Mouse (Mus musculus): ENCODE data around the gene Prg2. TPM values are rescaled to one million over a fixed set of nuclear protein-coding genes. Genes with fewer than 3 reads are reported as not detected.

Gene Prg2
- polyA plus RNA-seq, 1 experiment from 2014 or later = not detected

DNA sequence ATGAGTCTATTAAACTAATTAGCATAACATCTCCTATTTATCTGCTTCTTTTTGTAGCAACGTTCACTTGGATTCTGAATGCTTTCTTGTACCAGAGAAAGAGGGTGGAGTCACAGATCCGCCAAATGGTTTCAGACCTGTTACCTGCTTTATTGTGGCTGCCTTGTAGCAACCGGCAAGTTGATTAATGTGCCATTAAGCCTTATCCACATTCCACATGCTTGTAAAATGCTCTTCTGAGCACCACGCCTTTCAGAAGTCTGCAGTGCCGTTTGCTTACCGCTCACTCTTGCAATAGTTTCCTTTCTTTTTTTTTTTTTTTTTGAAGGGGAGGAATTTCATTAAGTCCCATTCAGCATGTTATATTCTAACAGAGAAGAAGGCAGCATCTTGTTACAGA lies 49.6 kb downstream of the Prg2 start:
- no peaks in the 10 kb centered on the region for H3K36me3 ChIP-seq (ENCODE audit: control insufficient read depth, insufficient read depth, low read length)
- WGBS = 27% methylated on average over 6 of the region's 6 CpGs
- ATAC-seq (replicated peaks; ENCODE audit: low FRiP score, low TSS enrichment, low read depth) = no peak
- no peak overlapping the region for H3K4me3 ChIP-seq (ENCODE audit: low read depth, low read length)
- no peak overlapping the region for H3K9ac ChIP-seq (ENCODE audit: low read length)
- DNase-seq (ENCODE audit: low spot score) = no peak
- no peak overlapping the region for H3K27ac ChIP-seq (ENCODE audit: low read depth)
- H3K27me3 ChIP-seq (replicated peaks; ENCODE audit: control insufficient read depth, insufficient read depth, low read length) = no peaks in the 10 kb centered on the region
- H3K4me2 ChIP-seq (ENCODE audit: low read length) = no peak overlapping the region
- no peaks in the 10 kb centered on the region for H3K9me3 ChIP-seq (ENCODE audit: control insufficient read depth, low read length)
- peaks cover 7% of the 10 kb centered on the region; the same call in 1 of the 2 replicates for H3K4me1 ChIP-seq (replicated peaks; ENCODE audit: control insufficient read depth, insufficient read depth, low read length)

DNA sequence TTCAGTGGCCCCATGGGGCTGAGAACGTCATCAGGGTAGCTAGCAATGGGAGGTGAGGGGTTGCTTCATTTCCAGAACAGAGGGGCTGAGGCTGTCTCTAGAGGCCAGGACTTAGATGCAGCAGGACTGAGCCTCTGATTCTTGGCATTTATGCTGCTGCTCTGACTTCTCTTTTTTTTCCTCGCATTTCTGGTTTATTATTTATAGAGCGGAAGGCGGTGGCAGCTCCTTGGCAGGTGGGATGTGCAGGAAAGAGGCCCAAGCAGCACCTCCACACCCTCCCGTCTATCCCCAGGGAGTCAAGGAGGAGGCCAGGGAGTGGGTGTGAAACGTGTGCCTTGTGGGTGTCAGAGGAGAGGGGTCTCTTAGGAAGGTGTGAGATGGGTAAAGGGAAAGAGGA lies 50.7 kb downstream of the Prg2 start:
- peaks cover 7% of the 10 kb centered on the region; the same call in 1 of the 2 replicates for H3K4me1 ChIP-seq (replicated peaks; ENCODE audit: control insufficient read depth, insufficient read depth, low read length)
- H3K27ac ChIP-seq (ENCODE audit: low read depth) = no peak overlapping the region
- no peak overlapping the region for H3K4me2 ChIP-seq (ENCODE audit: low read length)
- H3K4me3 ChIP-seq (ENCODE audit: low read depth, low read length) = no peak overlapping the region
- DNase-seq (ENCODE audit: low spot score) (no peak), ATAC-seq (replicated peaks; ENCODE audit: low FRiP score, low TSS enrichment, low read depth) (no peak)
- H3K9me3 ChIP-seq (ENCODE audit: control insufficient read depth, low read length) = no peaks in the 10 kb centered on the region
- 67% methylated on average over 6 of the region's 6 CpGs for WGBS
- no peaks in the 10 kb centered on the region for H3K27me3 ChIP-seq (replicated peaks; ENCODE audit: control insufficient read depth, insufficient read depth, low read length)
- no peak overlapping the region for H3K9ac ChIP-seq (ENCODE audit: low read length)
- no peaks in the 10 kb centered on the region for H3K36me3 ChIP-seq (ENCODE audit: control insufficient read depth, insufficient read depth, low read length)

DNA sequence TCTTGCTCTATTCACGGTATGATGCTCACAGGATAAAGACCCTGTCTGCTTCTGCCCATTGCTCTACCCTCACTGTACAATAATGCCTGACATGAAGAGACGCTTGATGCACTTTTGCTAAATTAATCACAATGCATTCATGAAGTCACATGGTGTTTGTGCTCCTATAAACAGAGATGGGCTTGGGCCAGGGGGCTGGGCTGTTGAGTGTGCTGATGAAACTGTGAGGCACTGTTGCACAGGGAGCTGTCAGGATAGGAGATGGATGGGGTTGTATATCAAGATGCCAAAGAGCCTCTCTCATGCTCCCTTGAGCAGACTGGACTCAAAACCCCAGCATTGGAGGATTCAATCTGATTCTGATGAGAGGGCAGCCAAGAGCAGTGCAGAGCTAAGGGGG lies 52.9 kb downstream of the Prg2 start:
- DNase-seq (ENCODE audit: low spot score) = no peak
- Histone ChIP-seq H3K4me1 (replicated peaks; ENCODE audit: control insufficient read depth, insufficient read depth, low read length) (peaks cover 10% of the 10 kb centered on the region; the same call in 1 of the 2 replicates), H3K4me3 (ENCODE audit: low read depth, low read length) (no peak overlapping the region), H3K4me2 (ENCODE audit: low read length) (no peak overlapping the region), H3K9me3 (ENCODE audit: control insufficient read depth, low read length) (no peaks in the 10 kb centered on the region), H3K27me3 (replicated peaks; ENCODE audit: control insufficient read depth, insufficient read depth, low read length) (no peaks in the 10 kb centered on the region), H3K9ac (ENCODE audit: low read length) (no peak overlapping the region), H3K36me3 (ENCODE audit: control insufficient read depth, insufficient read depth, low read length) (no peaks in the 10 kb centered on the region), H3K27ac (ENCODE audit: low read depth) (no peak overlapping the region)
- 70% methylated on average over 2 of the region's 2 CpGs for WGBS
- no peak for ATAC-seq (replicated peaks; ENCODE audit: low FRiP score, low TSS enrichment, low read depth)

Other genes with a start within 250 kb of the Prg2 start
- gene Ypel4, start 246.4 kb upstream of the Prg2 start, polyA plus RNA-seq (2014; fragmentation: Nextera tagmentation; extraction: Ambion mirVana) = 6.9 and 8.8 TPM in 2 replicates
- 4.6 and 5.3 TPM in 2 replicates for gene Gm19426, start 236.8 kb upstream of the Prg2 start, polyA plus RNA-seq (2014; fragmentation: Nextera tagmentation; extraction: Ambion mirVana)
- gene Serping1, start 205.0 kb upstream of the Prg2 start, polyA plus RNA-seq (2014; fragmentation: Nextera tagmentation; extraction: Ambion mirVana) = 60.9 and 73.4 TPM in 2 replicates
- 33.2 and 33.3 TPM in 2 replicates for gene Ube2l6, start 181.6 kb upstream of the Prg2 start, polyA plus RNA-seq (2014; fragmentation: Nextera tagmentation; extraction: Ambion mirVana)
- gene Smtnl1, start 157.8 kb upstream of the Prg2 start, polyA plus RNA-seq (2014; fragmentation: Nextera tagmentation; extraction: Ambion mirVana) = 0.27 TPM in 1 of 2 replicates, not detected in the other
- 73.7 and 75.5 TPM in 2 replicates for gene Timm10, start 153.5 kb upstream of the Prg2 start, polyA plus RNA-seq (2014; fragmentation: Nextera tagmentation; extraction: Ambion mirVana)
- 18.3 and 18.7 TPM in 2 replicates for gene Slc43a1, start 141.6 kb upstream of the Prg2 start, polyA plus RNA-seq (2014; fragmentation: Nextera tagmentation; extraction: Ambion mirVana)
- gene Rtn4rl2, start 93.8 kb upstream of the Prg2 start, polyA plus RNA-seq (2014; fragmentation: Nextera tagmentation; extraction: Ambion mirVana) = 0.99 and 1.9 TPM in 2 replicates
- 46.7 and 54.7 TPM in 2 replicates for gene Slc43a3, start 43.9 kb upstream of the Prg2 start, polyA plus RNA-seq (2014; fragmentation: Nextera tagmentation; extraction: Ambion mirVana)
- not detected in 2 replicates for gene Prg3, start 7.8 kb downstream of the Prg2 start, polyA plus RNA-seq (2014; fragmentation: Nextera tagmentation; extraction: Ambion mirVana)
- gene Ssrp1, start 56.8 kb downstream of the Prg2 start, polyA plus RNA-seq (2014; fragmentation: Nextera tagmentation; extraction: Ambion mirVana) = 308 and 334 TPM in 2 replicates
- gene P2rx3, start 57.0 kb downstream of the Prg2 start, polyA plus RNA-seq (2014; fragmentation: Nextera tagmentation; extraction: Ambion mirVana) = 0.62 and 2.0 TPM in 2 replicates
- 11.7 and 15.3 TPM in 2 replicates for gene Tnks1bp1, start 67.6 kb downstream of the Prg2 start, polyA plus RNA-seq (2014; fragmentation: Nextera tagmentation; extraction: Ambion mirVana)
- gene Aplnr, start 155.8 kb downstream of the Prg2 start, polyA plus RNA-seq (2014; fragmentation: Nextera tagmentation; extraction: Ambion mirVana) = 53.6 and 54.3 TPM in 2 replicates
- gene Lrrc55, start 216.7 kb downstream of the Prg2 start, polyA plus RNA-seq (2014; fragmentation: Nextera tagmentation; extraction: Ambion mirVana) = 5.2 and 5.4 TPM in 2 replicates

Measured in intestine, embryonic 14.5 days (tissue).